Mouse (Mus musculus) layer of hippocampus, adult 18-20 months (tissue): ENCODE data around the gene Ahcyl2. TPM values are rescaled to one million over a fixed set of nuclear protein-coding genes. Genes with fewer than 3 reads are reported as not detected.

Experiments
- DNase-seq, 2 experiments: peaks; one replicate each; pipeline ENCODE4 v3.0.0; 2022; ENCODE audit warnings: low spot score in 2 of 2
- total RNA-seq, 2 experiments: library from RNA; stranded (reverse); gene quantifications; 2 replicates each; pipeline ENCODE4 v1.2.3; 2021

Gene Ahcyl2
- total RNA-seq, 2 experiments from 2014 or later = 231 to 237 TPM

DNA sequence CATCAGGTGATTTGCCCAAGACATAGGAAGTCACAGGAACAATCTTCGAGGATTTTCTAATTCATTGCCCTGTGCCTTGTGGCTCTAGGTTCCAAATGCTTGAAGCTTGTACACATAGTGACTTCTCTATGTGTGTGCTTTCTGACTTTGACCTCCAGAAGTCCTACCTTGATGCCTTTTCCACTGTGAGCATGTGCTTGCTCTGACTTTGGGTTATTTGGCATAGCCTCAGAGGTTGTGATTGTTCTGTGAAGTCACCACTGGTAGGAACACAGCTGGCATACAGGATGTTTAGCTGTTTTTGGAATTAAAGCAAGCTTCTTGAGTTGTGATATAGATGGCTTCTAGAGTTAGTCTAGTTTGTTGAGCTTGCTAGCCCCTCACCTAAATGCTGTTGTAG, 82.3 kb downstream of the Ahcyl2 start:
- DNase-seq = no peak

GRCm38 (mm10) chr6:29850747-29851146, 82.9 kb downstream of the Ahcyl2 start:
- no peak for DNase-seq

DNA sequence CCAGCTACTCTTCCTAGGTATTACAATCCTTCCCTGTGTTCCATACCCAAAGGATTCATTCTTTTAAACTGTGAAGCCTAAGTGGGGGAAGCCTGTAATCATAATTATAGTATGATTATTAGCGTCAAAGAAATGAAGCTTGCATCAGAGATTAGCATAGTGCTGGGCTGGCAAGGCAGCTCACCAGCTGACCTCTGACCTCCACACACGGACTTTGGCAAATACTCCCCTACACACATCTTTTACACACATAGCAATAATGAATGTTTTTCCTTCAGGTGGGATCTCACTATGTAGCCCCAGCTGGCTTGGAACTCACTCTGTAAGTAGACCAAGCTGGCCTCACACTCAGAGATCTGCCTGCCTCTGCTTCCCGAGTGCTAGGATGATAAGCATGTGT, 84.1 kb downstream of the Ahcyl2 start:
- no peak for DNase-seq

DNA sequence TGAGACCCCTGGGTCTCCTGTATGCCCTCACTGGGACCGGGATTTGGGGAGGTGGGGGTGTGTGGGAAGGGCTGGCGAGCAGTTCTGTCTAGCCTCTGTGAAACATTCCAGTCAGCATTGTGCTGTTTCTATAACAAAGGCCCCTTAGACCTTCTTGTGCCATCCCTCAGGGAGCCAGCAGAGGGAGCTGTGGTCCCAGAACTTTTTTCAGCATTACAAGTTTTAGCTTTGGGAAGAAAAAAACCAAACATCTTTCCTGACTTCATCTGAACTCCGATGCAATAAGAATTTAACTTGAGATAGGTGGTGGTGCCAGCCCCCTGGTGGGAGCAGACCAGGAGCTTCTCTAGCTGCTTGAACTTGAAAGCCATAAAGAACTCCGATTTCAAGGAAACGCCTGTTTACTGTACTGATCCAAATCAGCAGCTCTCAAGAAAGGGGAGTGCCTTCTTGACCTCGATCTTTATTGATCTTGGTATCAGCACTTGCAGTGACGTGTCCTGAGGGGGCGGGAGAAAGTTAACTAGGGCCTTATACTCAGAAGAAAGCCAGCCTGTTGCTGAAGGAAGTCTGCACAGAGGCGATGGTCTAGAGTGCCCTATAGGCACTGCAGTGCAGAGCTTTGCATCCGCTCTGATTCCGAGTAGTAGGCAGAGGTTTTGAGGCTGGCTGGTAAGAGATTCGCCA, 85.5 kb downstream of the Ahcyl2 start:
- DNase-seq = peak; percentile 55 to 84

- no peak for DNase-seq
Measured at GRCm38 (mm10) chr6:29853900-29854390, 86.1 kb downstream of the Ahcyl2 start.

GRCm38 (mm10) chr6:29858619-29859018, 90.8 kb downstream of the Ahcyl2 start:
- no peak for DNase-seq

DNA sequence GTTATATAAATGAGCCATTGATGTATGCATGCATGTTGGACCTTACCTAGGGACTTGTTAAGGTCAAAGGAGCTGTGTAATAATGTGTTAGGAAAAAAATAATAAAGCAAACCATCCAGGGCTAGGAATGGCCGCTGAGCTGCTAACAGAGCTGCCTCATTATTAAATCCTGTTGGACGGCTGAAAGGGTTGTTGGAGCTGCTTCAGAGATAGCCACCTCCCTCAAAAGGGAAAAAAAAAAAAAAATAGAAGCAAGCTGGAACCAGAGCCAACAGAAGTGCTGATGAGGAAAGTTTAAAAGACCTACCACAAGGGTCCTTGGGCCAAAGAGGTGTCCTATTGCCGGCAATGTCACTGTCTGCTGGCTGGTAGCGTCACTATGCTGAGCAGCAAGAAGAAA, 91.5 kb downstream of the Ahcyl2 start:
- DNase-seq = no peak

- DNase-seq = no peak
Measured at GRCm38 (mm10) chr6:29860238-29860637, 92.4 kb downstream of the Ahcyl2 start.

- DNase-seq = no peak
Measured at GRCm38 (mm10) chr6:29864926-29865325, 97.1 kb downstream of the Ahcyl2 start.

- no peak for DNase-seq
Measured at GRCm38 (mm10) chr6:29866935-29867724, 99.3 kb downstream of the Ahcyl2 start.

GRCm38 (mm10) chr6:29868341-29868895, 100.6 kb downstream of the Ahcyl2 start:
- DNase-seq = no peak

- DNase-seq = no peak
Measured at GRCm38 (mm10) chr6:29873654-29874053, 105.8 kb downstream of the Ahcyl2 start.

DNA sequence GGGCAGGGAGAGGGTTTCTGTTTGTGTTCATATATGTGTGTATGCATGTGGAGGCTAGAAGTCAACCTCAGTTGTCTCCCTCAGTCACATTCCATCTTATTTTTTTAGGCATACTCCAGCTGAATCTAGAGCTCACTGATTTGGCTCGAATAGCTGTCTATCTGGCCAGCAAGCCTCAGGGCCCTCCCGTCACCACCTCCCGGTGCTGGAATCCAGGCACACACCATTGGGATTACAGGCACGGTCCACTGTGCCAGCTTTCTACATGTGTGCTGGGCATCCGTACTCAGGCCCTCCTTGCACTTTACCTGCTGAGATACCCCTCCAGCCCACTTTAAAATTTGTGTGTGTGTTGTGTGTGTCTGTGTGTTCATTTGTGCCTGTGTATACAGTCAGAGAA, 107.8 kb downstream of the Ahcyl2 start:
- no peak for DNase-seq

DNA sequence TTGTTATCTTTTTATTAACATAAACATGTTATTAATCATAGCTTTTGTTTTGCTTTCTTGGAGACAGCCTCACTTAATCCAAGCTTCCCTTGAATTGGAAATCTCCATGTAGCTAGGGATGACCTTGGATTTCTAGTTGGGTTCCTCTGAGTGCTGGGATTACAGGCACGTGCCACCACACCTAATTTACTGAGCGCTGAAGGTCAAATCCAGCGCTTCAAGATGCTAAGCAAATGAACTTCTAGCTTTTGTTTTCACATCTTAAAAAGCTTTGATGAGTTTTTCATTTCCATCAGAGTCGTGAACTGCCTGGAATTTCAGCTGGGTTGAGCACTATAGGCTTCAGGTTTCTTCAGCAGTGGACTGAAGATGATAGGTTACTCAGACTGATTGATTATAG, 109.0 kb downstream of the Ahcyl2 start:
- DNase-seq = no peak

DNA sequence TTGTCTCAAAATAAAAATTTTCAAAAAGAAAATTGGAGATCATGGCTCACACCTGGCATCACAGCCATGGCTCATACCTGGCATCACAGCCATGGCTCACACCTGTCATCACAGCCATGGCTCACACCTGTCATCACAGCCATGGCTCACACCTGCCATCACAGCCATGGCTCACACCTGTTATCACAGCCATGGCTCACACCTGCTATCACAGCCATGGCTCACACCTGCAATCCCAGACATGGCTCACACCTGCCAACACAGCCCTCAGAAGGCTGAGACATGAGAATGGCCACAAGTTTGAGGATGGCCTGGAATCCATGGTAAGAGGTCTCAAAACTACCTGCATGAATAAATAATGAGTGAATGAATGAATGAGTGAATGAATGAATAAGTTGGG, 111.8 kb downstream of the Ahcyl2 start:
- DNase-seq = no peak

DNA sequence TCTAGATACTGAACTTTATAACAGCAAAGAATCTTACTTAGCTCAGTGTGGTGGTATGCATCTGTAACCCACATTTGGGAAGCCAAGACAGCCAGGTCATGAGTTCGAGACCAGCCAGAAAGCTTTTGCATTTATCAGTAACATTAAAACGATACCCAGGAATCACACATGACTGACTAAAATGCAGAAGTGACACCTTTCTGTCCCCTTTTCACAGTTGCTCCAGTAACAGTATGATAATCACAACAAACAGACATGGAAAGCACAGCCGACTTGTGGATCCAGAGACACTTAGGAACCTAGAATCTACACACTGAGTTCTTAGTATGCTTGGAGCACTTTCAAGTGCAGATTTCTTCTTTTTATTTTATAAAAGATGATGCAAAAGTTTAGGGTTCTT, 113.0 kb downstream of the Ahcyl2 start:
- DNase-seq = no peak

GRCm38 (mm10) chr6:29881936-29882335, 114.1 kb downstream of the Ahcyl2 start:
- no peak for DNase-seq

- no peak for DNase-seq
Measured at GRCm38 (mm10) chr6:29882870-29883269, 115.1 kb downstream of the Ahcyl2 start.

GRCm38 (mm10) chr6:29891151-29891550, 123.3 kb downstream of the Ahcyl2 start:
- DNase-seq = peak; percentile 50 to 72

DNA sequence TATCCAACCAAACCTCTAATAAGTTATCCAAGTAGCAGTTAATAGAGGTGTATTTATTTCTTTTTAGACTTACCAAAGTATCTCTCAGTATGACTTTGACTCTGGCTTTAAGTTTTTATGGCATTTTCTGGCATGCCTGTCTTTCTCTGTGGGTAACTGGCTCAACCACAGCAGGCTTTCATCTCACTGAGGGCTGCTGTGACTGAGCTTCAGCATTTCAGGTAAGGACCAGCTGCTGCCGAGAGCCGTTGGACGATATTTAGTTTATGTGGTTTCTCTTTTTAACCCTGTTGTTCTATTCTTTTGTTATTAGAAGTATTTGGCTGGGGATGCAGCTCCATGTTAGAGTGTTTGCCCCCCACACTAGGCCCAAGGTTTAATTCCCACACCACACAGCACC, 129.2 kb downstream of the Ahcyl2 start:
- DNase-seq = no peak

DNA sequence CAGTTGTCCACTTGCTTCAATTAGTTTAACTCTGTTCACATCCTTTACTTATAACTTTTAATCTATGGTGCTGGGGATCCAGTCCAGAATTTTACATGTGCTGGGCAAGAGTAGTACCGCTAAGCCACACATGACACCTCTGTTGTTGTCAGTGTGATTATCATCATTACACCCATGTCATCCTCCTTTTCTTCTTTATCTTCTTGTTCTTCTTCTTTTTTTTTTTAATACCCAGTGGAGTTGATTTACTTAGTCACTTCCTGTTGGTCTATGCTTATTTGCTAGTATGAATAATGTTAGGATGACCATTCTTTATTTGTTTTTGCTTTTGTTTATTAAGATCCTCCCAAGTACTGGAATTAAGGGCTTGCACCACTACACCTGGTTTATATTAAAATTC, 133.6 kb downstream of the Ahcyl2 start:
- DNase-seq = no peak

- DNase-seq = no peak
Measured at GRCm38 (mm10) chr6:29902256-29902655, 134.4 kb downstream of the Ahcyl2 start.
